Mouse (Mus musculus) heart, embryonic 14.5 days (tissue): Measurements from ENCODE around the gene Zfp870. TPM values are rescaled to one million over a fixed set of nuclear protein-coding genes. Genes with fewer than 3 reads are reported as not detected.

ENCODE experiments used
- ATAC-seq: fragments of 200-750 bp; cut with Nextera tagmentation; 2 replicates; pipeline ENCODE4 v1.8.0; 2017; ENCODE audit warnings: low read depth, moderate TSS enrichment; ENCODE audit not compliant: insufficient number of reproducible peaks, insufficient read depth, low FRiP score
- H3K27ac ChIP-seq, 2 experiments: fragments of 200-500 bp in 1 of 2; fragments of 300-500 bp in 1 of 2; sonication (generic) in 1 of 2; replicated peaks in 1 of 2; 2 replicates each; pipeline ENCODE4 v1.5.1; 2012 to 2014; ENCODE audit warnings: low read depth in 2 of 2, low read length in 2 of 2, control low read depth in 1 of 2, mild to moderate bottlenecking in 1 of 2, mixed read lengths in 1 of 2; ENCODE audit not compliant: control insufficient read depth in 1 of 2, insufficient read depth in 1 of 2
- H3K27me3 ChIP-seq: fragments of 300-500 bp; sonication (generic); 2 replicates; pipeline ENCODE4 v1.6.1; 2014; ENCODE audit warnings: mild to moderate bottlenecking, low read length, control low read depth; ENCODE audit not compliant: control insufficient read depth, insufficient read depth
- H3K36me3 ChIP-seq: fragments of 300-500 bp; sonication (generic); 2 replicates; pipeline ENCODE4 v1.6.1; 2014; ENCODE audit warnings: mild to moderate bottlenecking, control low read depth, low read length, mixed read lengths; ENCODE audit not compliant: control insufficient read depth, insufficient read depth
- H3K4me1 ChIP-seq, 2 experiments: fragments of 200-500 bp in 1 of 2; fragments of 300-500 bp in 1 of 2; sonication (generic) in 1 of 2; 2 replicates each; pipeline ENCODE4 v1.6.1; 2012 to 2014; ENCODE audit warnings: low read length in 2 of 2, control low read depth in 1 of 2, mixed read lengths in 1 of 2; ENCODE audit not compliant: control insufficient read depth in 2 of 2, insufficient read depth in 2 of 2
- H3K4me2 ChIP-seq: fragments of 300-500 bp; sonication (generic); 2 replicates; pipeline ENCODE4 v1.6.1; 2014; ENCODE audit warnings: mild to moderate bottlenecking, low read length
- H3K4me3 ChIP-seq, 2 experiments: fragments of 200-500 bp in 1 of 2; fragments of 300-500 bp in 1 of 2; sonication (generic) in 1 of 2; 2 replicates each; pipeline ENCODE4 v1.5.1; 2012 to 2014; ENCODE audit warnings: low read length in 2 of 2, mild to moderate bottlenecking in 2 of 2, control low read depth in 1 of 2, low read depth in 1 of 2, moderate library complexity in 1 of 2; ENCODE audit not compliant: control insufficient read depth in 1 of 2, insufficient read depth in 1 of 2
- H3K9ac ChIP-seq: fragments of 300-500 bp; sonication (generic); 2 replicates; pipeline ENCODE4 v1.6.1; 2014; ENCODE audit warnings: mild to moderate bottlenecking, low read length
- H3K9me3 ChIP-seq: fragments of 300-500 bp; sonication (generic); 2 replicates; pipeline ENCODE4 v1.6.1; 2016; ENCODE audit warnings: low read length, control low read depth; ENCODE audit not compliant: control insufficient read depth
- WGBS: fragments of 180-500 bp; shearing (Covaris S2); extraction: QIAGEN DNeasy Blood & Tissue Kit; methylation state at CpG from one replicate; pipeline ENCODE4 v1.1.7; 2014; 5-methylcytosine and 5-hydroxymethylcytosine counted together
- polyA plus RNA-seq: library from polyadenylated mRNA; unstranded; fragments of >200 nt; fragmentation: Nextera tagmentation; extraction: Ambion mirVana; gene quantifications from 2 replicates; pipeline ENCODE4 v1.2.1, GENCODE M21; 2014

The Zfp870 gene
- polyA plus RNA-seq, 1 experiment from 2014 or later, result 6.6 TPM

DNA sequence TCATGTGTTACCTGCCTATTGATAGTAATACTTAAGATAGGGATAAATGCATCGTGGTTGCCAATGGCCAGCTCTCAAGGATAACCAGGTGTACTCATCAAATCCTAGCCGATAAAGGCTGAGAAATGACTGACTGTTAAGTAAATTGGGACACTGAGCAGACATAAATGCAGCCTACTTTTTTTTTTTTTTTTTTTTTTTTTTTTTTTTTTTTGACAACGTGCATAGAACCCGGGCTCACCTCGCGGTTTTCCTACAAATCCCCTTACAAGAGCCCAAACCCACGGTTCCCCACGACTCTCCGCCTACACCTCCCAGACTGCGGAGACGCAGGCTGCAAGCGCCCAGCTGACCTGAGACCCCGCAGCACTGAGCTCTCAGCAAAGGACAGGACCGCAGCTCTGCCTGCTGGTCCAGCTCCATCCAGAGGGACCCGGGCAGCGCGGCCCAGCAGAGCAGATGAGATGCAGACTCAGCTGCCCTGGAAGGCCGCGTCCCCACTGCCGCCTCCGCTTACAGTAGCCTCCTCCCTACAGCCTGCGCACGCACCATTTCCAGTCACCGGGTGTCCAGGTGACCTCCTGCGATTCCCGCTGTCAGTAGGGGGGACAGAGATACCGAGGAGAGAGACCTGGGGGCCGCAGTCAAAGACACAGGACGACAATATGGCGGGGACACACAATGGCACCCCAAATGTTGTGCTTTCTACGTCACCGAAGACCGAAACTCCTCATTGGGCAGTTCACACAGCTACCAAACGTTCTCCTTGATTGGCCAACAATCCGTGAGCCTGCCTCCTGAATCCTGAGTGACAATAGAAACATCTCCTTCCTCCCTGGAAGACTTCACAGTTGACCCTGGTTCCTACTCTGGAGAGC is 61.7 kb downstream of the Zfp870 start, which contains the start of gene Zfp799:
TSS of gene Zfp799 (minus strand) at position 722 of the 878 bp plus-strand sequence.
- WGBS, result 2% methylated on average over 35 of the region's 35 CpGs
- peak within 1 kb of the TSS; percentile 79 to 89 for H3K4me3 ChIP-seq
- H3K4me1 ChIP-seq, result peaks cover 4 to 8% of the 10 kb centered on the region in 2 experiments; a peak in 3 of 4 replicates
- peak within 1 kb of the TSS; percentile 83 for H3K4me2 ChIP-seq
- peaks cover 18% of the 10 kb centered on the region for H3K36me3 ChIP-seq
- no peaks in the 10 kb centered on the region for H3K9me3 ChIP-seq
- peak within 1 kb of the TSS; percentile 95 for H3K9ac ChIP-seq
- H3K27me3 ChIP-seq, result no peaks in the 10 kb centered on the region
- ATAC-seq, result peak; percentile 94
- peak within 1 kb of the TSS; percentile 58 to 75 for H3K27ac ChIP-seq

Other genes starting within 250 kb of the Zfp870 start
- not detected in 2 replicates for gene Cyp4f40, start 232.7 kb downstream of the Zfp870 start, polyA plus RNA-seq
- not detected in 2 replicates for gene Cyp4f15, start 206.0 kb downstream of the Zfp870 start, polyA plus RNA-seq
- 32.5 and 34.7 TPM in 2 replicates for gene Zfp871, start 103.4 kb downstream of the Zfp870 start, polyA plus RNA-seq
- gene Zfp811, start 81.7 kb downstream of the Zfp870 start, polyA plus RNA-seq, result 0.74 and 1.3 TPM in 2 replicates
- gene Zfp799, start 61.4 kb downstream of the Zfp870 start, polyA plus RNA-seq, result 9.1 and 13.0 TPM in 2 replicates
- gene Cyp4f14, start 25.7 kb upstream of the Zfp870 start, polyA plus RNA-seq, result not detected in 2 replicates
- gene Cyp4f13, start 55.8 kb upstream of the Zfp870 start, polyA plus RNA-seq, result 11.4 and 11.8 TPM in 2 replicates
- gene Zfp472, start 74.2 kb upstream of the Zfp870 start, polyA plus RNA-seq, result 5.0 and 5.4 TPM in 2 replicates
- gene Zfp952, start 101.5 kb upstream of the Zfp870 start, polyA plus RNA-seq, result 9.5 TPM in 2 replicates
- 5.5 and 6.6 TPM in 2 replicates for gene Zfp763, start 141.8 kb upstream of the Zfp870 start, polyA plus RNA-seq
- gene 4921501E09Rik, start 176.4 kb upstream of the Zfp870 start, polyA plus RNA-seq, result not detected in 2 replicates
- 3.9 and 7.2 TPM in 2 replicates for gene Zfp563, start 197.7 kb upstream of the Zfp870 start, polyA plus RNA-seq
- gene Morc2b, start 248.0 kb upstream of the Zfp870 start, polyA plus RNA-seq, result 0.12 TPM in 1 of 2 replicates, not detected in the other